Mouse (Mus musculus) heart, postnatal 14 days (tissue): ENCODE data around the gene Akap12. TPM values are rescaled to one million over a fixed set of nuclear protein-coding genes. Genes with fewer than 3 reads are reported as not detected.

Experiments used
- DNase-seq, 2 experiments: peaks; one replicate each; pipeline ENCODE4 v3.0.0; 2021 to 2022
- intact Hi-C: fragments of 180-260 bp; cut with DNase I; formaldehyde crosslinking; loops from one replicate; pipeline ENCODE4 v1.15.1; 2025
- total RNA-seq, 2 experiments: library from RNA; stranded (reverse); gene quantifications; 2 replicates each; pipeline ENCODE4 v1.2.3; 2021

Gene Akap12
- total RNA-seq, 2 experiments from 2014 or later = 33.5 to 33.6 TPM

DNA sequence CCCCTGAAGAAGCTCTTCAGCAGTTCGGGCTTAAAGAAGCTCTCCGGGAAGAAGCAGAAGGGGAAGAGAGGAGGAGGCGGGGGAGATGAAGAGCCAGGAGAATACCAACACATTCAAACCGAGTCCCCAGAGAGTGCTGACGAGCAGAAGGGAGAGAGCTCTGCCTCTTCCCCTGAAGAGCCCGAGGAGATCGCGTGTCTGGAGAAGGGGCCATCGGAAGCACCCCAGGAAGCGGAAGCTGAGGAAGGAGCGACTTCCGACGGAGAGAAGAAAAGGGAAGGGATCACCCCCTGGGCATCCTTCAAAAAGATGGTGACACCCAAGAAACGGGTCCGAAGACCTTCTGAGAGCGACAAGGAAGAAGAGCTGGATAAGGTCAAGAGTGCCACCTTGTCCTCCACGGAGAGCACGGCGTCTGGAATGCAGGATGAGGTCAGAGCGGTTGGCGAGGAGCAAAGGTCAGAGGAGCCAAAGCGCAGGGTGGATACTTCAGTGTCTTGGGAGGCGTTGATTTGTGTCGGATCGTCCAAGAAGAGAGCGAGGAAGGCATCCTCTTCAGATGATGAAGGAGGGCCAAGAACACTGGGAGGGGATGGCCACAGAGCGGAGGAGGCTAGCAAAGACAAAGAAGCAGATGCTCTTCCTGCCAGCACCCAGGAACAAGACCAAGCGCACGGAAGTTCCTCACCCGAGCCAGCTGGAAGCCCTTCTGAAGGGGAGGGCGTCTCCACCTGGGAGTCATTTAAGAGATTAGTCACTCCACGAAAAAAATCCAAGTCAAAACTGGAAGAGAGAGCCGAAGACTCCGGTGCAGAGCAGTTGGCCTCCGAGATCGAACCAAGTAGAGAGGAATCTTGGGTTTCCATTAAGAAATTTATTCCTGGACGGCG is 88.4 kb downstream of the Akap12 start:
- no peak for DNase-seq
- intact Hi-C loops = no loop called here

GRCm38 (mm10) chr10:4355882-4356451 is 89.8 kb downstream of the Akap12 start:
- intact Hi-C loops = no loop called here
- DNase-seq = no peak

DNA sequence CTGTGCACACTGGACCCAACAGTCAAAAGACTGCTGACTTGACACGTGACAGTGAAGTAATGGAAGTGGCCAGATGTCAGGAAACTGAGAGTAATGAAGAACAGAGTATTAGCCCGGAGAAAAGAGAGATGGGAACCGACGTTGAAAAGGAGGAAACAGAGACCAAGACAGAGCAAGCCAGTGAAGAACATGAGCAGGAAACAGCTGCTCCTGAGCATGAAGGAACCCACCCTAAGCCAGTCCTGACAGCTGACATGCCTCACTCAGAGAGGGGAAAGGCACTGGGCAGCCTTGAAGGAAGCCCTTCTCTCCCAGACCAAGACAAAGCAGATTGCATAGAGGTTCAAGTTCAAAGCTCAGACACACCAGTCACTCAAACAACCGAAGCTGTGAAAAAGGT is 90.5 kb downstream of the Akap12 start:
- intact Hi-C loops = no loop called here
- no peak for DNase-seq

- no peak for DNase-seq
- intact Hi-C loops = no loop called here
Measured at GRCm38 (mm10) chr10:4357435-4357834, 91.3 kb downstream of the Akap12 start.

DNA sequence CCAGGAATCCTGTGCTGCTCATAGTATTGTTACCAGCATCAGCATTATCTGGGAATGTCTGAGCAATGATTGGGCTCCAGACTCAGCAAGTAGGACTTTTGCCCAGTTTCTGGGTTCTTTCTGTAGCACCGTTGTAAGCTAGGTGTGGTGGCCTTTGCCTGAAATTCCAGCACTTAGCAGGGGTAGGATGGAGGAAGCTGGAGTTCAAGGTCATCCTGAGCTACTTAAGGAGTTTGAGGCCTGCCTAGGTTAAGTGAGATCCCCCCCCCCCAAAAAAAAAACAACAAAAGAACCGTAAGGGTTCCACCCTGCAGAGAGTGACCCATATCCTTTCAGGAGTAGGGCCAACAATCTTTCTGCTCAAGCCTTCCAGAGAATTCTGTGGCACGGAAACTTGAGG is 98.4 kb downstream of the Akap12 start:
- no peak for DNase-seq
- intact Hi-C loops = no loop called here

DNA sequence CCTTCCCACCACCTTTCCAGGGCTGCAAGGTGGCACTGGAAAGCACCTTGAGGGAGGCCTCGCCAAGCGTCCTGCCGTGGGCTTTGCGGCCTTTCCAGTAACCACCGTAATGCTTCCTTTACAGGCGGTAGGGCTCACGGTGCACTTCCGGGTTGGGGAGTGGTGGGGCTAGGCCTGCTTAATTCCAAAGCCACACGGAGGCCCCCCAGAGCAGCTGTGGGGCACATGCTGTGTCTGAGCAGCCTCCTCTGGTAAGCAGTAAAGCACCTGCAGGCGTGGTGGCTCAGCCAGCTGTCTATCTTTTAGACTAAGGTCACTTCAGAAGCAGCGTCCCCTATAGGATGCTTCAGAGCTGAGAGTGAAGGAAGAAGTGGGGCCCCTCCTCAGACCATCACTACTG is 103.9 kb downstream of the Akap12 start:
- intact Hi-C loops = loop anchor here (10.0 kb wide), 1 partner anchor 375 kb away; no protein-coding TSS in a partner anchor

GRCm38 (mm10) chr10:4372011-4372410 is 105.8 kb downstream of the Akap12 start:
- intact Hi-C loops = loop anchor here (10.0 kb wide), 1 partner anchor 377 kb away; no protein-coding TSS in a partner anchor
- peak in 1 of 2 experiments; percentile 40 for DNase-seq

More for the DNA sequence above, 103.9 kb downstream of the Akap12 start:
- no peak for DNase-seq

- intact Hi-C loops = loop anchor here (10.0 kb wide), 1 partner anchor 379 kb away; no protein-coding TSS in a partner anchor
- DNase-seq = no peak
Measured at GRCm38 (mm10) chr10:4373558-4373957, 107.4 kb downstream of the Akap12 start.

GRCm38 (mm10) chr10:4374239-4374638 is 108.1 kb downstream of the Akap12 start:
- DNase-seq = no peak
- intact Hi-C loops = loop anchor here (10.0 kb wide), 1 partner anchor 379 kb away; no protein-coding TSS in a partner anchor

DNA sequence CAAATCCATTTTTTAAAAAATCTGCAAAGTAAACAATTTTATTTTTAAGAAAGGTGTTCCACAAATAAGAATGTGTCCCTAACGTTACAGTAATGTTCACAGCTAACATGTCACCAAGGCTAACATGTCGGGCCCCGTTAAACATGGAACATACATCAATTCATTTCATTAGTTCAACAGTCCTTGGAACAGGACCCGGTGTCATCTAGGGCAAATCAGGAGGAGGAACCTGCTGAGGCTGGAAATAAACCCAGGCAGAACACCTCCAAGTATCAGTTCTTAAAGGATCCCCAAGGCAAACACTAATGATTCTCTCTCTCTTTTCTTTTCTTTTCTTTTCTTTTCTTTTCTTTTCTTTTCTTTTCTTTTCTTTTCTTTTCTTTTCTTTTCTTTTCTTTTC is 108.6 kb downstream of the Akap12 start:
- DNase-seq = no peak
- intact Hi-C loops = loop anchor here (10.0 kb wide), 1 partner anchor 380 kb away; no protein-coding TSS in a partner anchor

GRCm38 (mm10) chr10:4375267-4375666 is 109.1 kb downstream of the Akap12 start:
- DNase-seq = no peak
- intact Hi-C loops = loop anchor here (10.0 kb wide), 1 partner anchor 380 kb away; no protein-coding TSS in a partner anchor

GRCm38 (mm10) chr10:4376461-4376860 is 110.3 kb downstream of the Akap12 start:
- intact Hi-C loops = loop anchor here (10.0 kb wide), 1 partner anchor 382 kb away; no protein-coding TSS in a partner anchor
- peak; percentile 38 to 42 for DNase-seq

DNA sequence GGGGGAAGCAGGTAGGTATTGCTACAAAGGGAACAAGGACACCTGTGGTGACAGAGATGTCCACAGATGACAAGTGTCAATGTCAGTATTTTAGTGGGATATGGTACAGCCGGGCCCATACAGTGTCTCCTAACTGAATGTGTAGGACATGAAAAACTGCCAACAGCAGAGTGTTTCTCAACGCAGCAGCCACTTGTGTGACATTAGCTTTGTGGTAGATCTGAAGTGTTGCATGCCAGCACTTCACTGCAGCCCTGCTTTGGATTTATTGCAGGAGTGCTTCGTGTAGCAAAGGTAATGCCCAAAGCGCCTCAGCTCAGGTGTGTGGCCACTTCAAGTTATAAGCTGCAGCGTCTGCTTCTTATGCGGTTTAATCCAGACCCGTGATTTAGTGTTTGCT is 110.8 kb downstream of the Akap12 start:
- no peak for DNase-seq
- intact Hi-C loops = loop anchor here (10.0 kb wide), 1 partner anchor 382 kb away; no protein-coding TSS in a partner anchor

DNA sequence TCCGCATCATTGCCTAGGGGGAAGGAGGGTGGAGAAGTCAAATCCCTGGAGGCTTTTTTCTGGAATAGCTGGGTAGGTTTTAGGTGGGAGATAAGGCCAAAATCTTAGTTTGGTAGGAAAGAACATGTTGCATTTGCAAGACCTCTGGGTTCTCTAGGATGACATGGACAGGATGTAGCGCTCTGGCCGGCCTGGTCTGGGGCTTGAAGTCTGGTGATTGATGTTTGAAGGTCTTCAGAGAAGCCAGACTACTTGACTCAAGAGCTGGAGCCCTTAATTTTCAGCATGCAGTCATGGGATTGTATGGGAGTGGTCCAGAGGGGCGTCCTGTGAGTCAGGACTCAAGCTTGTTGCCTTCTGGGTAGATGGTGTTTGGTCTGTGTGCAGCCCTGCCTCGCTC is 114.6 kb downstream of the Akap12 start:
- no peak for DNase-seq
- intact Hi-C loops = no loop called here

DNA sequence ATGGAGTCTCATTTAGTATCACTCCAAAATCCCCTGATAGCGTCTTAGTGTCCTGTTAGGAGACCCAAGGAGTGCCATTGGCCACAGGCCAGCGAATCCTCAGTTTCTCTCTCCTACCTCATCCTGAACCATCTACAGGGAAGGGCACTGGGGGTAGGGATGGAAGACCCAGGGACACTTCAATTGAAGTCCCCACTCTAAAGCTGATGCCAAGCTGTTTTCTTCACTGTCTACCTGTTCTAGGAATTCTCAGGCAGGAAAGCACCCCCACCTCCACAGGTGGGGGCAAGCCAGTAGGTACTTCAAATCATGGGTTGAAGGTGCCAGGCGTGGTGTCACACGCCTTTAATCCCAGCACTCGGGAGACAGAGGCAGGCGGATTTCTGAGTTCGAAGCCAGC is 118.1 kb downstream of the Akap12 start:
- DNase-seq = no peak
- intact Hi-C loops = no loop called here

GRCm38 (mm10) chr10:4386609-4387591 is 120.7 kb downstream of the Akap12 start:
- intact Hi-C loops = no loop called here
- DNase-seq = peak; percentile 97 to 98

- intact Hi-C loops = no loop called here
- DNase-seq = peak; percentile 68 to 71
Measured at GRCm38 (mm10) chr10:4387701-4388383, 121.7 kb downstream of the Akap12 start, which contains the start of gene Zbtb2. Gene Zbtb2, minus strand, starts transcription at chr10:4388108.

DNA sequence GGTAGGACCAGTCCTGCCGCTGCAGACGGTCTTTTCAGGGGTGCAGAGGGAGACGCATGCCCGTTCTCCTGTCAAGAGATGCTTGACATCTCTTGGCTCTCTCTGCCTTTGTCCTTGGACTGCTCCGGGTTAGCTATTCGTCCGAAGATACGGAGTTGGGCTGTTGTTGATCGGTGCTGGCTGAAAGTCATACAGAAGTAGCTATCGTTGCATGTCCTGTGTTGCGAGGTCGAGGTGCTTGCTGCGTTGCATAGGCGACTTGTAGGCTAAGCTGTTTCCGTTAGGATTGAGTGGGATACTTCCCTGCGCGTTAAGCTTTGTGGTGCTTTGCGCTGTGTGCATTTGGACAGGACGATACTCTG is 122.2 kb downstream of the Akap12 start:
- intact Hi-C loops = no loop called here
- no peak for DNase-seq

- no peak for DNase-seq
- intact Hi-C loops = no loop called here
Measured at GRCm38 (mm10) chr10:4389036-4389435, 122.9 kb downstream of the Akap12 start.
